Mouse (Mus musculus) monocyte, adult 5-6 weeks (primary cell): ENCODE results near the gene Nlrp1a. TPM values are rescaled to one million over a fixed set of nuclear protein-coding genes. Genes with fewer than 3 reads are reported as not detected.

Experiments used
- ATAC-seq: fragments of 153-309, 156-312 bp; replicated peaks from 2 replicates; pipeline ENCODE4 v1.8.0; 2017; ENCODE audit warnings: mild to moderate bottlenecking; ENCODE audit not compliant: low TSS enrichment, insufficient number of reproducible peaks, severe bottlenecking, poor library complexity, low FRiP score
- total RNA-seq: library from RNA; stranded (forward); fragments of 200-1000, 200-491, 200-594 nt; gene quantifications from 3 replicates; pipeline ENCODE4 v1.2.3, GENCODE M21; 2017

The Nlrp1a gene
- total RNA-seq: 10.7 to 12.0 TPM (median 11.0 TPM) in 3 replicates

DNA sequence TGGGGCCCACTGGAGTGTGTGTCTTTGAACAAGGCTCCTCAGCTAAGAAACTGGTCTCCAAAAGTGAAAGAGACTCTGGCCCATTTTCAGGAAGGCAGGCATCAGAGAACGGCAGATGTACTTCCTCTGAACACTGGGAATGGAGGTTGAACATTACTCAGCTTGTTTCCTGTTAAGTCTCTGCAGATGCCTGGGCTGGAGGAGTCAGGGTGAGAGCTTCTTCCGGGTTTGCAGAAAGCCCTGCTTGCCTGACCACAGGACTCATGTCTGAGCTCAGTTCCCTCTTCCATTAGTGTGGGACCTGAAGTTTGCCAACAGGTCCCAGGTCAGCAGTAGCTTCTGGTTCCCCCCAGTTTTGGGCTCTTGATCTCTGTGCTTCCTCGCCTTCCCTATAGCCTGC lies at the start of gene Nlrp1a:
Nlrp1a (minus strand) TSS at position 44 of the 400 bp plus-strand sequence.
- ATAC-seq: peak; percentile 99

DNA sequence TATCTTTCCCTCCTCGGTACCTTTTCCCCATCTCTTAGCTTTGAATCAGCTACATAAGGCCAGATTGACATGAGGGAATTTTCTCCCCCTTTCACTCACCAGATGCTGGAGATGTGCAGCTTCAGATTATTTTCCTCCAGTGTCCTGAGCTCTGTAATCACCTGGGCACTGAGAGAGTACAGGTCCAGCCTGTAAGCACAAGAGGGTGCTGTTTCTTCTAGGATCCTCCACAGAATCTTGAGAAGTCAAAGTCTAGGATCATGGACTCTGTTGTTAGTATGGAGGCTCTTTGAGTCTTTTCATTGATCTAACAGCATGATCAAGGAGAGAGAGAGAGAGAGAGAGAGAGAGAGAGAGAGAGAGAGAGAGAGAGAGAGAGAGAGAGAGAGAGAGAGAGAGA lies 25.1 kb upstream of the Nlrp1a start:
- ATAC-seq: no peak

DNA sequence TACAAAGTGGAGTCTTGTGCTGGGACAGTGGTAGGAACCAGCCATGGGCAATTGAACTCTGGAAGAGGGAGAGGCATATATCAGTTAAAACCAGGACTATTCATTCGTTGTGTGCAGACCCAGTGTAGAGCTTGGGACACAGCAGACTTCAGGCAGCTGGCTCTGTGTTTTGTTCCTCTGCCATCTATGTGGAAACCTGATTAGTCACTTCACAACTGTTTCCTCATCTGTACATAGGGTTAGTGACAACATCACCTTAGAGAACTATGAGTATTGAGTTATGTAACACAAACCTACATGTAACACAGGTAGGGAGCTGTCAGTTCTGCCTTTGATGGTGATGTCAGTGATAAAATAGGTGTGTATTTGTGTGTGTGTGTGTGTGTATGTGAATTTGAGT lies 19.6 kb upstream of the Nlrp1a start:
- no peak; the same call in 1 of the 2 replicates for ATAC-seq

DNA sequence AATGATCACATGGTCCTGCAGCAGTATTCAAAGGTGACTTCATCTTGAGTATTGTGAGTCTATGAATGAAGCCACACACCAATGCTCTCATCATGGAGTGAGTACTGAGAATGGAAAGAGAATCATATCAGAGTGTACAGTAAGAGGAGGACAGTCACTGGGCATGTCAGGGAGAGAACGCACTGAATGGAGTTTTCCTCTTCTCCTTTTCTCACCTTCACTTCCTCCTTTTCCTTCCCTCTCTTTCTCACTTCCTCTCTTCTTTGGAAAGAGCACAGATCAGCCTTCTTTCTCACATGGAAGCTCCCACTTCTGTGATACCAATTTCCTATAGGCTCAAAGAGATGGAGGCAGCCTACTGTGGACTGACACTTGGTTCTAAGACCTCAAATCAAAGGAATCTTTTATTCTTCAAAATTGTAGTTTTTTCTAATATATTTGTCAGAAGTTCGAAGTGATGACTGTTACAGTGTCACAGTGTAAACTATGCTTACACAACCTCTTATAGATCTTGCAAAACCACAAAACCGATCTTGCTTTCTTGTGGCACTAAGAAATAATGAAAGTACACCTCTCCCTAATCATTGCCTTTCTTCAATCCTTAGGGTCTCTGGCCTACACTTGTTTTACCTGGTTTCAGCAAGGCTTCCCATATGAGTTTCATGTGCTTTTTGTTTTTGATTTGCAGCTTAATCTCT lies 15.1 kb upstream of the Nlrp1a start:
- peak; percentile 70 for ATAC-seq

DNA sequence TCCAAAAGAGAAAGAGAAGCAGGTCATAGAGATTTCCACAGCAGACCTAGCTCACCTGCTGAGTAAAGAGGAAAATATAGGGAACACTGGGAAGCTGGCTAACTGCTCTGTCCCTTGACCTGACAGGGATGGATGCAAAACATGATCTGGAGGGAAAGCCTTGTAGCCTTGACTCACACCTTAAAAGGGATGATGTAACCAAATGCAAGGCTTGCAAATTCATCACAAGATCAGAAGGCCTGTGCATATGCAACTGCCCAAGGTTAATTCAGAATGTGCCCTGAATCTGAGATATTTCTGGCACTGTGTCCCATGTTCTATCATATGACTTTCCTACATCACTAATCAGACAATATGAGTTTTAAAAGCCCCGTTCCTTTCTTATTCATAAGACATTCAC lies 10.8 kb upstream of the Nlrp1a start:
- no peak for ATAC-seq

DNA sequence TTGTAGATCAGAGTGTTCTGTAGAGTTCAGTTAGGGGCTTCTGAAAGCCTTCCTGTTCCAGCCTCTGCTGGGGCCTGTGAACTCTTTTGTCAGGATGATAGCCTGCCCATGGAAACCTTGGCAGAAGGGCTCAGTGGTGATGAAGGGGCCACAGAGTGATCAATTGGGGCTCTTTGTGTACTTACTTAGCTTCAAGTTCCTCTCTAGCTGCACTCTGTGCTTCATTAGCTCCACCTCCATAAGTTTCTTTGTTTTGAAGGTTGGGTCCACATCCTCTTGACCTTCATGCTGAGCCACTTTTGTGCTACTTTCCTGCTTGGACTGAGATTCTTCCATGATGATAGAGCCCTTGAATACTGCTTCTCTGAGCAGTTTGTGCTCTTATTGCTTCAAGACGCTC lies 2.5 kb downstream of the Nlrp1a start:
- ATAC-seq: no peak

DNA sequence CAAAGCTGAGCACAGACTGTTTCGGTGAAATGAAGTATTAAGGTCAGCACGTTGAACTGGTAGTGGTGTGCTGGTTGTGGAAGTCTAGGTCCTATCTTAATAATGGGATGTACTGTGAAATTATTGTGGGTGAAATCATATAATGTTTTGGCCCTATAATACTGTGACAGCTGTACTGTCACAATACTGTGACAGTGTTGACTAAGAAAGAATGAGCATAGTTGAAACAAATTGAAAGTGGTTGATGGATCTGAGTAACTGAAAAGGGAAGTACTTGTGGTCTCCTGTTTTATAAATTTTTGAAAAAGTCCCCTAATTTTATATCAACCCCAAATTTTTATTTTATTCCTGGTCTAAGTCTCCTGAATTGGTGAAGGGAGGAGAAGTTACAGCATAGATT lies 37.4 kb downstream of the Nlrp1a start:
- no peak for ATAC-seq

DNA sequence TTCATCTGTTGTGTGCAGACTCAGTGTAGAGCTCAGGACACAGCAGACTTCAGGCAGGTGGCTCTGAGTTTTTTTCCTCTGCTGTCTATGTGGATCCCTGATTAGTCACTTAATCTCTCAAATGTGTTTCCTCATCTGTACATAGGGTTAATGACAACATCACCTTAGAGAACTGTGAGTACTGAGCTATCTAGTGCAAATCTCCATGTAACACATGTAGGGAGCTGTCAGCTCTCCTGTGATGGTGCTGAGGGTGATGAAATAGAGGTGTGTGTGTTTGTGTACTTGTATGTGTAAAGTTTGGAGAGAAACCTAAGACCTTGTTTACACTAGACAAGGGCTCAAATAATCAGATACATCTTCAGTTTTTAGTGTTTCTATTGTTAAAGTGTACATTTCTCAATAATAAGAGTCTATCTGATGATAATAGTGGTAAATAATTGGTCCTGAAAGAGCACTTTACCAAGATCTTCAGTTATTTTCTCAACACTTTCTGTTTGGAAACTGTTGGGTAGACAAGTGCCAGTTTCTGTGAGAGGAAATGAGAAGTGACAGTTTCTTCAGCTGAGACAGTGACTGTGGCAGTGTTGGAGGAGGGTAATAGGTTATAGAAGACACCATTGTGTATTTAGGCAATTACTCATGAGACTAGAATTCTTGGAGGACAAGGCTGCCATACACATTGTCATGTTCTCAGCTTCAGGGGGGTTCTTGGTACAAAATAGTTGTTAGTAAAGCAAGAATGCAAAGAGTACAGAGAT lies 38.1 kb downstream of the Nlrp1a start:
- no peak for ATAC-seq

DNA sequence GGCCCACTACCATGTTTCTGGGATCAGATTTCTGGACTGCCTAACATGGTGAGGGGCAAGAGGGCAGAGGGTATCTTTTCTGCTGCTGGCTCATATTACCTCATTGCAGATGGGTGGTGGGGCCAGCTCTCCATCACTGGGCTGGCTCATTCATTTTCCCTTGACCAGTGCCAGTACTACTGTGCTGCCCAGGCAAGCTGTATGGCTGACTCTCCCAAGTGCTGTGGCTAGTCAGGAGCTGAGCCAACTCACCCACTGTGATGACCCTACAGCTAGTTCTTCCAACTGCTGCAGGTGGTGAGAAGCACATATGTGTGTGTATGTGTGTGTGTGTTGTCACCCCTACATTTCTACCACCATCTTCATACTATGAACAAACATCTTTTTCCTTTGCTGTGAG lies 40.6 kb downstream of the Nlrp1a start:
- no peak for ATAC-seq

DNA sequence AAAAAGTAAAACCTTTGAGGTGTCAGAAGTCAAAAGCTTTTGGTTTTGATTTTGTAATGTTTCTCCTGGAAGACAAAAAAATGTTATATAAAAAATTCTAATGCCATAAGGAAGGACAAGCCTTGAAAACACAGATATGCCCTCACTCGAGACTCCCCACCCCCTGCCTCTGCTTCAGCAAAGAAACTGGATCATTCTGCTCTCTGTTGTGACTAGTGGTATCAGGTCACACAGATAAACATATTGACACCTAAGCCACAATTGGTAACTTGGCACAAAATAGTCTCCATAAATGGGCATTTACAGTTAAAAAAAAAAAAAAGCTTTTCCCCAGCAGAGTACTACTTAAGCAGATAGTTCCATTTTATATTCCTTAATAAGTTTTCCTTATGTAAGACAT lies 68.2 kb downstream of the Nlrp1a start:
- ATAC-seq: no peak

DNA sequence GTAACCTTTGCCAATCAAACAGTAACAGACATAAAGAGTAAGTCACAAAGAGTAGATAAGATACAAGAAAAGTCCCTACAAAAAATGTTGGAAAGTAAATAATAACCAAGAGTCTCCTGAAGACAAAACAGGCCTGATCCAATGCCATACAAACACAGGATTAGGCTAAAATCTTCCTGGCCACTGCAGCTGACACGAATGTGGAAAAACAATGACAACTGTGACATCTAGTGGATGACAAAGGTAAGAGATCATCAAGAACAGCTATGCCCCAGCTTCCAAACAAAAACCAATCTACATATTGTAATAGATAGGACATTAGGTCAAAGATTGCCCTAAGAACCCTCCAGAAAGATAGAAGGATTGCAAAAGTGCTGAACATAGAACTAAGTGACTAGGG lies 92.0 kb downstream of the Nlrp1a start:
- ATAC-seq: no peak

Other genes with a start within 250 kb of the Nlrp1a start
- gene Nup88, start 174.7 kb downstream of the Nlrp1a start, total RNA-seq: 106 to 142 TPM (median 106 TPM) in 3 replicates
- 29.9 to 45.3 TPM (median 38.3 TPM) in 3 replicates for gene Rpain, start 174.5 kb downstream of the Nlrp1a start, total RNA-seq
- 7.7 to 23.8 TPM (median 11.4 TPM) in 3 replicates for gene C1qbp, start 161.7 kb downstream of the Nlrp1a start, total RNA-seq
- 11.4 to 25.4 TPM (median 19.8 TPM) in 3 replicates for gene Dhx33, start 140.3 kb downstream of the Nlrp1a start, total RNA-seq
- gene Mis12, start 125.1 kb downstream of the Nlrp1a start, total RNA-seq: 11.7 to 25.6 TPM (median 16.2 TPM) in 3 replicates
- gene Derl2, start 124.9 kb downstream of the Nlrp1a start, total RNA-seq: 33.0 to 43.9 TPM (median 42.5 TPM) in 3 replicates
- gene 6330403K07Rik, start 111.2 kb downstream of the Nlrp1a start, total RNA-seq: 1.1 TPM in 1 of 3 replicates, not detected in the others
- 8.9 to 15.2 TPM (median 10.2 TPM) in 3 replicates for gene Nlrp1b, start 86.0 kb upstream of the Nlrp1a start, total RNA-seq